Mouse (Mus musculus) heart, embryonic 11.5 days (tissue): ENCODE data around the gene Dnajc15. TPM values are rescaled to one million over a fixed set of nuclear protein-coding genes. Genes with fewer than 3 reads are reported as not detected.
"Not testable (repeated sequence)": the region's sequence is repeated elsewhere in the genome, so short reads cannot be mapped to it uniquely, and the experiment has no call there.

Source experiments
- ATAC-seq: fragments of 200-750 bp; cut with Nextera tagmentation; replicated peaks from 2 replicates; pipeline ENCODE4 v1.8.0; 2017; ENCODE audit warnings: moderate library complexity; ENCODE audit not compliant: insufficient number of reproducible peaks, low FRiP score, low TSS enrichment
- H3K27ac ChIP-seq: fragments of 300-500 bp; sonication (generic); 2 replicates; pipeline ENCODE4 v1.5.1; 2014; ENCODE audit warnings: mild to moderate bottlenecking, low read depth, low read length
- H3K27me3 ChIP-seq: fragments of 300-500 bp; sonication (generic); 2 replicates; pipeline ENCODE4 v1.6.1; 2014; ENCODE audit warnings: mild to moderate bottlenecking, low read length, mixed read lengths; ENCODE audit not compliant: control insufficient read depth, insufficient read depth
- H3K36me3 ChIP-seq: fragments of 300-500 bp; sonication (generic); 2 replicates; pipeline ENCODE4 v1.6.1; 2014; ENCODE audit warnings: mild to moderate bottlenecking, low read length, moderate library complexity, mixed read lengths; ENCODE audit not compliant: control insufficient read depth, insufficient read depth
- H3K4me1 ChIP-seq: fragments of 300-500 bp; sonication (generic); 2 replicates; pipeline ENCODE4 v1.6.1; 2014; ENCODE audit warnings: low read length; ENCODE audit not compliant: control insufficient read depth, insufficient read depth
- H3K4me2 ChIP-seq: fragments of 300-500 bp; sonication (generic); 2 replicates; pipeline ENCODE4 v1.6.1; 2014; ENCODE audit warnings: mild to moderate bottlenecking, moderate library complexity
- H3K4me3 ChIP-seq: fragments of 300-500 bp; sonication (generic); 2 replicates; pipeline ENCODE4 v1.5.1; 2014; ENCODE audit warnings: low read depth, low read length
- H3K9ac ChIP-seq: fragments of 300-500 bp; sonication (generic); 2 replicates; pipeline ENCODE4 v1.6.1; 2014; ENCODE audit warnings: mild to moderate bottlenecking, low read depth, low read length, moderate library complexity
- H3K9me3 ChIP-seq: fragments of 300-500 bp; sonication (generic); replicated peaks from 2 replicates; pipeline ENCODE4 v1.6.1; 2016; ENCODE audit warnings: low read length; ENCODE audit not compliant: control insufficient read depth
- WGBS: fragments of 180-500 bp; shearing (Covaris S2); extraction: QIAGEN DNeasy Blood & Tissue Kit; methylation state at CpG from one replicate; pipeline ENCODE4 v1.1.7; 2014; ENCODE audit not compliant: insufficient replicate concordance; 5-methylcytosine and 5-hydroxymethylcytosine counted together
- polyA plus RNA-seq: library from polyadenylated mRNA; unstranded; fragments of >200 nt; fragmentation: Nextera tagmentation; extraction: Ambion mirVana; gene quantifications from 2 replicates; pipeline ENCODE4 v1.2.1, GENCODE M21; 2014

Dnajc15 gene
- polyA plus RNA-seq, 1 experiment from 2014 or later: 146 TPM

GRCm38 (mm10) chr14:77895951-77896350, 21.0 kb upstream of the Dnajc15 start:
- 82% methylated on average over 3 of the region's 3 CpGs for WGBS

GRCm38 (mm10) chr14:77889911-77890310, 15.0 kb upstream of the Dnajc15 start:
- no peak overlapping the region for H3K9ac ChIP-seq
- no peaks in the 10 kb centered on the region for H3K9me3 ChIP-seq
- H3K4me2 ChIP-seq: no peak overlapping the region
- no peak for ATAC-seq
- no peaks in the 10 kb centered on the region for H3K4me1 ChIP-seq
- no peak overlapping the region for H3K4me3 ChIP-seq
- no peak overlapping the region for H3K27ac ChIP-seq
- 81% methylated on average over 7 of the region's 7 CpGs for WGBS
- no peaks in the 10 kb centered on the region for H3K27me3 ChIP-seq
- H3K36me3 ChIP-seq: no peaks in the 10 kb centered on the region

More at GRCm38 (mm10) chr14:77895951-77896350, 21.0 kb upstream of the Dnajc15 start:
- Histone ChIP-seq H3K4me3 (no peak overlapping the region), H3K4me1 (no peaks in the 10 kb centered on the region), H3K36me3 (no peaks in the 10 kb centered on the region), H3K9me3 (no peaks in the 10 kb centered on the region), H3K27ac (no peak overlapping the region), H3K9ac (no peak overlapping the region), H3K27me3 (no peaks in the 10 kb centered on the region), H3K4me2 (no peak overlapping the region)
- ATAC-seq: no peak

GRCm38 (mm10) chr14:77886941-77887340, 12.0 kb upstream of the Dnajc15 start:
- no peak for ATAC-seq
- H3K4me1 ChIP-seq: no peaks in the 10 kb centered on the region
- no peaks in the 10 kb centered on the region for H3K36me3 ChIP-seq
- H3K4me2 ChIP-seq: no peak overlapping the region
- H3K9me3 ChIP-seq: no peaks in the 10 kb centered on the region
- no peak overlapping the region for H3K4me3 ChIP-seq
- no peaks in the 10 kb centered on the region for H3K27me3 ChIP-seq
- H3K9ac ChIP-seq: no peak overlapping the region
- WGBS: 83% methylated on average over 4 of the region's 4 CpGs
- no peak overlapping the region for H3K27ac ChIP-seq

- H3K27ac ChIP-seq: no peak overlapping the region
- H3K27me3 ChIP-seq: no peaks in the 10 kb centered on the region
- H3K4me2 ChIP-seq: no peak overlapping the region
- no peaks in the 10 kb centered on the region for H3K4me1 ChIP-seq
- no peak overlapping the region for H3K4me3 ChIP-seq
- ATAC-seq: no peak
- no peaks in the 10 kb centered on the region for H3K9me3 ChIP-seq
- no peak overlapping the region for H3K9ac ChIP-seq
- no peaks in the 10 kb centered on the region for H3K36me3 ChIP-seq
- 84% methylated on average over 3 of the region's 3 CpGs for WGBS
Measured at GRCm38 (mm10) chr14:77886376-77886775, 11.5 kb upstream of the Dnajc15 start.

- Histone ChIP-seq H3K4me1 (no peaks in the 10 kb centered on the region), H3K4me3 (no peak overlapping the region), H3K9ac (no peak overlapping the region), H3K27me3 (no peaks in the 10 kb centered on the region), H3K36me3 (no peaks in the 10 kb centered on the region), H3K4me2 (no peak overlapping the region), H3K27ac (no peak overlapping the region), H3K9me3 (no peaks in the 10 kb centered on the region)
- no peak for ATAC-seq
- WGBS: 67% methylated on average over 6 of the region's 6 CpGs
Measured at GRCm38 (mm10) chr14:77882669-77883068, 7.7 kb upstream of the Dnajc15 start.

GRCm38 (mm10) chr14:77881998-77882397, 7.1 kb upstream of the Dnajc15 start:
- Histone ChIP-seq H3K27me3 (no peaks in the 10 kb centered on the region), H3K36me3 (no peaks in the 10 kb centered on the region), H3K4me1 (no peaks in the 10 kb centered on the region), H3K27ac (no peak overlapping the region), H3K4me2 (no peak overlapping the region), H3K4me3 (no peak overlapping the region), H3K9ac (no peak overlapping the region), H3K9me3 (no peaks in the 10 kb centered on the region)
- WGBS: 76% methylated on average over 1 of the region's 1 CpGs
- ATAC-seq: no peak

GRCm38 (mm10) chr14:77877876-77878275, 3.0 kb upstream of the Dnajc15 start:
- not testable (repeated sequence) for H3K4me1 ChIP-seq, ATAC-seq, H3K36me3 ChIP-seq, H3K4me2 ChIP-seq, H3K9ac ChIP-seq, H3K27ac ChIP-seq, H3K9me3 ChIP-seq, H3K4me3 ChIP-seq, H3K27me3 ChIP-seq
- WGBS: 59% methylated on average over 2 of the region's 2 CpGs

GRCm38 (mm10) chr14:77876199-77876598, 1.3 kb upstream of the Dnajc15 start:
- Histone ChIP-seq H3K4me3 (no peak overlapping the region), H3K4me2 (no peak overlapping the region), H3K9ac (no peak overlapping the region), H3K27ac (no peak overlapping the region), H3K4me1 (no peaks in the 10 kb centered on the region; the same call in 1 of the 2 replicates), H3K27me3 (no peaks in the 10 kb centered on the region), H3K9me3 (no peaks in the 10 kb centered on the region), H3K36me3 (no peaks in the 10 kb centered on the region)
- 73% methylated on average over 1 of the region's 1 CpGs for WGBS
- no peak for ATAC-seq

DNA sequence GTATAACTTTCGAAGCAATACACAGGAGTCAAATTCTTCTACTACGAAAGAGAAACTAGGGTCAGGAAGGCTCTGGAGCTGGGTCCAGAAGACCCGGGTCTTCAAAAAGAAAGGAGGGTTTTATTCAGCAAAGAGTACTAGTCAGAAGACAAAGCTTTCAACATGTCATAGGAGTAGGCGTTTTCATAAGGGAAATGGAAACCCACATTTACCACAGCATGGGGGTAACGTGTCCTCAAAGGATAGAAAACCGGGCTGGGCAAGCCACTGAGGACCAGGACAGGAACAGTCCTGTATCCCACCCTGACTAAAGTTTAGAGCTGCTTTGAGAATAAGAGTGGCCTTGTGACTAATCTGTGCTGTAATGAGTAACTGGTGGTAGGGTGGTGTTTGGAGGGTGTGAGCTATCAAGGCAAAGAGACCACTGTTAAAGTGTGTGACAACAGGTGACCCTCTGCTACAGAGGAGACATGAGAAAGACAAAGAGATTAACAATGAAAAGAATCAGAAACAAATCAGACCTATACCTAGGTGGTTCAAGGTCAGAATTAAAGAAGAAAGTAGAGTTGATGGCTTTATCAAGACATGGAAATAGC, 3.4 kb downstream of the Dnajc15 start:
- Histone ChIP-seq H3K9ac (no peak overlapping the region), H3K27ac (no peak overlapping the region), H3K4me1 (no peaks in the 10 kb centered on the region; the same call in 1 of the 2 replicates), H3K4me3 (no peak overlapping the region), H3K27me3 (no peaks in the 10 kb centered on the region), H3K9me3 (no peaks in the 10 kb centered on the region), H3K4me2 (no peak overlapping the region), H3K36me3 (no peaks in the 10 kb centered on the region)
- no peak for ATAC-seq
- WGBS: 89% methylated on average over 6 of the region's 6 CpGs
